Mouse (Mus musculus) spleen, adult 2 months (tissue): ENCODE data around the gene Antxr1. TPM values are rescaled to one million over a fixed set of nuclear protein-coding genes. Genes with fewer than 3 reads are reported as not detected.

Experiments used
- DNase-seq, 2 experiments: peaks; one replicate each; pipeline versions ENCODE4 v3.0.0 to v3.0.0-alpha.2; 2012 to 2021; ENCODE audit warnings: low spot score in 2 of 2, low read depth in 1 of 2
- H3K27ac ChIP-seq: fragments of 200-500 bp; 2 replicates; pipeline ENCODE4 v1.5.1; 2012; ENCODE audit warnings: low read length, inconsistent platforms; ENCODE audit not compliant: insufficient read depth
- H3K27me3 ChIP-seq: fragments of 200-500 bp; 2 replicates; pipeline ENCODE4 v1.6.1; 2012; ENCODE audit warnings: mild to moderate bottlenecking, moderate library complexity, low read length, inconsistent platforms; ENCODE audit not compliant: control insufficient read depth, insufficient read depth
- H3K36me3 ChIP-seq: fragments of 200-500 bp; 2 replicates; pipeline ENCODE4 v1.6.1; 2012; ENCODE audit warnings: mild to moderate bottlenecking, low read length, inconsistent platforms; ENCODE audit not compliant: control insufficient read depth, insufficient read depth
- H3K4me1 ChIP-seq: fragments of 200-500 bp; 2 replicates; pipeline ENCODE4 v1.6.1; 2011; ENCODE audit warnings: inconsistent platforms; ENCODE audit not compliant: control insufficient read depth, insufficient read depth, insufficient read length
- H3K4me3 ChIP-seq: fragments of 200-500 bp; 2 replicates; pipeline ENCODE4 v1.5.1; 2011; ENCODE audit warnings: mild to moderate bottlenecking, inconsistent platforms; ENCODE audit not compliant: insufficient read depth, insufficient read length; ENCODE audit errors: extremely low read depth
- CTCF ChIP-seq: fragments of 200-500 bp; IDR thresholded peaks from 2 replicates; pipeline ENCODE4 v1.5.1; 2011; ENCODE audit warnings: mild to moderate bottlenecking, inconsistent platforms; ENCODE audit not compliant: insufficient read depth, insufficient read length, insufficient replicate concordance; ENCODE audit errors: extremely low read depth
- POLR2A ChIP-seq: fragments of 200-500 bp; IDR thresholded peaks from 2 replicates; pipeline ENCODE4 v1.6.1; 2011; ENCODE audit warnings: low read depth, low read length, inconsistent platforms
- WGBS: fragments of 180-500 bp; shearing (Covaris S2); methylation state at CpG from one replicate; pipeline ENCODE4 v1.1.7; 2018; 5-methylcytosine and 5-hydroxymethylcytosine counted together
- polyA plus RNA-seq: library from polyadenylated mRNA; depleted of rRNA; stranded (reverse); fragments of >200 nt; gene quantifications from 2 replicates; pipeline ENCODE4 v1.2.3, GENCODE M21; 2012; rRNA removed

Gene Antxr1
- polyA plus RNA-seq, 1 experiment, result 4.2 TPM

DNA sequence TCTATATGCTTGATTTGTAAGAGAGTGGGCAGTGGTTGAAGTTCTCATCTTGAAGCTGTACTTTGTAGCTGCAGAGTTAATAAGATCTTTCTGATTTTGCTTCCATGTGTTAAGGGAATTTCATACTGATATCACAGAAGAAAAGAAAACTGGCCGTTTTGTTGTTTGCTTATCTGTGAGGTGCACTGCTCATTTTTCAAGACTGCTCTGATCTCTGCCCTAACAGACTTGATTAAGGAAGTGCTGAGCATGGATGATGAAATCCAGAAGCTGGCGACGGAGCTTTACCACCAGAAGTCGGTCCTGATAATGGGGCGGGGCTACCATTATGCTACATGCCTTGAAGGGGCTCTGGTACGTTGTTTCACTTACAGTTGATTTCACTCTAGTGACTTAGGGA is 250.6 kb downstream of the Antxr1 start:
- Histone ChIP-seq H3K4me1 (no peaks in the 10 kb centered on the region), H3K27ac (no peak overlapping the region), H3K4me3 (no peak overlapping the region), H3K27me3 (no peaks in the 10 kb centered on the region), H3K36me3 (peaks cover 31% of the 10 kb centered on the region)
- 76% methylated on average over 6 of the region's 6 CpGs for WGBS
- no peak for DNase-seq
- no peak for TF ChIP-seq CTCF
- TF ChIP-seq POLR2A, result no peak

Other genes starting within 250 kb of the Antxr1 start
- gene D6Ertd527e, start 231.1 kb downstream of the Antxr1 start, polyA plus RNA-seq, result 0.90 and 2.9 TPM in 2 replicates
- 0.13 TPM in 1 of 2 replicates, not detected in the other for gene Gkn1, start 15.1 kb upstream of the Antxr1 start, polyA plus RNA-seq
- not detected in 2 replicates for gene Gkn2, start 37.5 kb upstream of the Antxr1 start, polyA plus RNA-seq
- 0.28 TPM in 1 of 2 replicates, not detected in the other for gene Gkn3, start 53.1 kb upstream of the Antxr1 start, polyA plus RNA-seq
- gene Bmp10, start 93.2 kb upstream of the Antxr1 start, polyA plus RNA-seq, result not detected in 2 replicates
- gene Arhgap25, start 197.4 kb upstream of the Antxr1 start, polyA plus RNA-seq, result 17.3 and 18.0 TPM in 2 replicates